Mouse (Mus musculus): ENCODE data around the gene Sertad4.

The Sertad4 gene

GRCm38 (mm10) chr1:192800338-192800737, 55.2 kb downstream of the Sertad4 start:
- DNase-seq, result no peak

- peak; percentile 92 for DNase-seq
Measured at GRCm38 (mm10) chr1:192799165-192799991, 56.2 kb downstream of the Sertad4 start.

GRCm38 (mm10) chr1:192798212-192799164, 57.1 kb downstream of the Sertad4 start:
- DNase-seq, result peak; percentile 98

- no peak for DNase-seq
Measured at GRCm38 (mm10) chr1:192797011-192797274, 58.6 kb downstream of the Sertad4 start.

GRCm38 (mm10) chr1:192796201-192797010, 59.1 kb downstream of the Sertad4 start:
- DNase-seq, result no peak

- DNase-seq, result peak; percentile 90
Measured at GRCm38 (mm10) chr1:192794957-192795745, 60.4 kb downstream of the Sertad4 start.
